Mouse (Mus musculus): Measurements from ENCODE around the gene S1pr4.

S1pr4 gene

DNA sequence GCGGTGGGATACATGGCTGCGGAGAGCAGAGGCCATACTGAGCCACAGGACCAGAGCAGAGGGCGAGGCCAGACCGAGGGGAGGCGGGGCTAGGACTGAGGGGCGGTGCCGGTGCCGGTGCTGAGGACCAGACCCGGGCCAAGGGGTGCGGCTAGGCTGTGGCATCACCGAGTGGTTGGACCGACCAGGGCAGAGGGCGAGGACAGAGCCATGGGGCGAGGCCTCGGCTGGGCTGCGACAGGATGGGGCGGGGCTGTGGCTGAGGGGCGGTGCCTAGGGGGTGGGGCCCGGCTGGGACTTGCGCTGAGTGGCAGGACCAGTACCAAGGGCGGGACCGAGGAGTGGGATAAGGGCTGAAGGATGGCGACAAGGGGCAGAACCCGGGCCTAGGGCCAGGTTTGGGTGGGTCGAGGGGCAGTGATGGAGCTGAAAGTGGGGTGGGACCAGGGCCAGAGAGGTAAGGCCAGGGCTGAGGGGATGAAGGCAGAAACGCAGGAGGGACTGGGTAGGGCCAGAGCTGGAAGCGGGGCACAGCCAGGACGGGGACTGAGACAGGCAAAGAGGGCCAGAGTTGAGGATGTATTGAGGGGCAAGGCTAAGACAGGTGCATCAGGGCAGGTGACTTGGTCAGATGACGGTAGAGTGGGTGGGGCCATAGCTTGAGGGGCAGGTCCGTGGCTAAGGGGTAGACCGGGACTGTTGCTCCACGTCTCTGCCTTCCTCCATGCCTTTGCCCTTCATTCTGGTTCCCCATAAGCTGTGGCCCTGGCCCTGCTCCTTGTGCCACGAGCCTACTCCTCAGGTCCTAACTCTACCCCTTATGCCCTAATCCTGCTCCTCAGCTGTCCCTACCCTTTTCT is 35.3 kb downstream of the S1pr4 start:
- peak; percentile 33 for DNase-seq

DNA sequence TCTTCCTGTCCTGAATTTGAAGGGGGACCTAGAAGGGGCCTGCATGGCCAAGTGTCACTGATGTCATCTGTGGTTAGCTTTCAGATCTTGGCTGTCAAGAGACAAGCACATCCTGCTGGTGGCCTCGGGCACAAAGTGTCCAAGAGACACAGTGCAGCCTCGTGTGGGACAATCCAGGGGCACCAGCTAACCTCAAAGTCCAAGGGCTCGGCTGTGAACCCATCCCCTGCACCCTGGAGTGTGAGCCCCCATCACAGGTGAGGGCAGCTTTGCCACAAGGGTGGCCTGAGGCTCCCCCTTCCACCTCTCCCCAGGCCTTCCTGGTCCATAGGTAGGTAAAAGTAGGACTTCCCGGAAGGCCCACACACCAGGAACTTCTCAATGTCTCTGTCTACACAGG is 36.4 kb downstream of the S1pr4 start:
- peak; percentile 5 for DNase-seq

DNA sequence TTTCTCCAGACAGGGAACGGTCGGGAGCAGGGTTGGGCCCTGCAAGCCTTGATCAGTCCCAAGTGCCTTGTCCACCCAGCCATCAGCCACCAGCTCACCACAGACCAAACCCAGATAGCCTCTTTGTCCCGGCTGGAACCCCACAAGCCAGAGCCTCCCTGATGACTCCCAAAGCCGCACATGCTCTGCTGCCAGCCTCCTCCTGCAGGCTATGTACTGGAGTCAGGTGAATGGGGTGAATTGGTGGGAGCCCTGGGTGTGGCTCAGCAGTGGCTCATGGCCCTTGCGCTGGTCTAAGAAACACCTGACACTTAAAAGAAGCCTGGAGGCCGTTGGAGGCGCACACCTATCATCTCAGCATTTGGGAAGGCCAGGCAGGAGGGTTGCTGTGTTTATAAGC is 37.0 kb downstream of the S1pr4 start:
- DNase-seq, result no peak

GRCm38 (mm10) chr10:81462415-81462804 is 37.5 kb downstream of the S1pr4 start:
- DNase-seq, result peak; percentile 4

GRCm38 (mm10) chr10:81461673-81462414 is 38.1 kb downstream of the S1pr4 start:
- peak; percentile 7 for DNase-seq

GRCm38 (mm10) chr10:81460951-81461350 is 39.0 kb downstream of the S1pr4 start:
- DNase-seq, result no peak

DNA sequence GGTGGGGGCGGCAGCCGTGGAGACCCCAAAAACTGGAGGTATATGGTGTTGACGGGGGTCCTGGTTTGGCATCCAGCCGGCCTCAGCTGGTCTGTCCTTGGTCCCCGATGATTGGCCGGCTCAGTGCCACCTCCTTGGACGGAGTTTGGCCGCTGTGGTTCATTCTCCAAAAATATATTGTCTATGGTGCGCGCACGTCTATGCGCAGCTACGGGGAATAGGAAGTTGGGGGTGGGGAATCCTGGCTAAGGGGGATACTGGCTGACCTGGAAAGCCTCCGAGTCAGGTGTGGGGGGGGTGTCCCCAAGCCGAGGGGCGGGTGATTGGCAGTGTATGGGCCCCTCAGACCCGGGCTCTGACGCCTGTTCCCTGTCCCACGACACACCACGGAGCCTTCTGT is 39.5 kb downstream of the S1pr4 start:
- DNase-seq, result no peak

DNA sequence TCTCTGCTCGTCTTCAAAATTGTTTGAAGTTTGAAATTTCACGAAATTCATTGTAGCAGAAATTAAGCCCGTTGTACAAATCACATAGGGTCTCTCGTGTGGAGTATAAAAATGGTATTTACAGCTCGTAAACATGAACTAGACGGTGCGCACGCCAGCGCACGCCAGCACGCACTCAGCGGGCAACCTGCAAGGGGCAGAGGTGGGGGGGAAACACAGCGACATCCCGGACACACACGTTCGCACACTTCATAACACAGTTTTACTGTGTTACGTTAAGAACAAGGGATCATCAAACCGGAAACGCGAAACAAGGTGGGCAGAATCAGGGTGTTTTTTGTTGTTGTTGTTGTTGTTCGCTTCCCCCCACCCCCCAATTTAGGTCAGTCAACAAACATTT is 40.5 kb downstream of the S1pr4 start:
- no peak for DNase-seq

- peak; percentile 12 for DNase-seq
Measured at GRCm38 (mm10) chr10:81458267-81458666, 41.7 kb downstream of the S1pr4 start.

DNA sequence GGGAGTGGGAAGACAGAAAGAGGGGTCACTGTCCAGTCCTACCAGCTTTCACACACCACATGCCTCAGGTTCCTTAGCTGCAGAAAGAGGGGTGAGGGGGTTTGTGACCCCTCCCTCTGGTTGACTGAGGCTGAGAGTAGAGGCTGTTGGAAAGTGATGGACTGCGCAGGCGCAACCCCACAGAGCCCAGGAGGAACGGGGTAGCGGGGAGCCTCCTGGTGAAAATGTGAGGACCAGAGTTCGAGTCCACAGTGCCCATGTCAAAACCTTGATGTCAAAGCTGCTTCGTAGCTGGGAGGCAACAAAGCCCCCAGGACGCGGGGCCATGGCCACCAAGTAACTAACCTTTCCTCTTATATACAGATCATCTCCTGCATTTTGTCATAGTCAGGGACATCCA is 42.3 kb downstream of the S1pr4 start:
- no peak for DNase-seq

DNA sequence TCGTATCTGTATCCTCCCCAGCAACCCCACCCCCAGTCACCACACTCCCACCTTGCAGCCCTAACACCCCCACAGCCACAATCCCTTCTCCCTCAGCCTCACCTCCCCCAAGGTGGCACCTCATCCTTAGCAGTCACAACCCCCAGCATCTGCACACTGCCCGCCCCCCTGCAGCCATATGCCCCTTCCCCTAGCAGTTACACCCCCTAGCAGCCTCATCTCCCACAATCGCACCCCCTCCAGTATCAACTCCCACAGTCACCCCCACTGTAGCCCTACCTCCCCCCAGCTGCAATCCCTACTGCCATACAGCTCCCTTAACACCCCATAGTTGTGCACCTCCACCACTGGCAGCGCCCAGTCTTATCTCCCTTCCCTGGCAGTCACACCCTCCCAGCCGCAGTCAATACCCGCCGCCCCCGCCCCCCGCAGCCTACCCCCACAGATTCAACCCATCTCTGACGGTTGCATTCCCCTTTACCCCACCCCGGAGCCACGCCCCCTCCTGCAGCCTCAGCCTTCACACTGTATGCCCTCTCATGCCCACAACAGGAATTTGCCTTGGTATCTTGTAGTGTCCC is 42.9 kb downstream of the S1pr4 start:
- DNase-seq, result no peak

DNA sequence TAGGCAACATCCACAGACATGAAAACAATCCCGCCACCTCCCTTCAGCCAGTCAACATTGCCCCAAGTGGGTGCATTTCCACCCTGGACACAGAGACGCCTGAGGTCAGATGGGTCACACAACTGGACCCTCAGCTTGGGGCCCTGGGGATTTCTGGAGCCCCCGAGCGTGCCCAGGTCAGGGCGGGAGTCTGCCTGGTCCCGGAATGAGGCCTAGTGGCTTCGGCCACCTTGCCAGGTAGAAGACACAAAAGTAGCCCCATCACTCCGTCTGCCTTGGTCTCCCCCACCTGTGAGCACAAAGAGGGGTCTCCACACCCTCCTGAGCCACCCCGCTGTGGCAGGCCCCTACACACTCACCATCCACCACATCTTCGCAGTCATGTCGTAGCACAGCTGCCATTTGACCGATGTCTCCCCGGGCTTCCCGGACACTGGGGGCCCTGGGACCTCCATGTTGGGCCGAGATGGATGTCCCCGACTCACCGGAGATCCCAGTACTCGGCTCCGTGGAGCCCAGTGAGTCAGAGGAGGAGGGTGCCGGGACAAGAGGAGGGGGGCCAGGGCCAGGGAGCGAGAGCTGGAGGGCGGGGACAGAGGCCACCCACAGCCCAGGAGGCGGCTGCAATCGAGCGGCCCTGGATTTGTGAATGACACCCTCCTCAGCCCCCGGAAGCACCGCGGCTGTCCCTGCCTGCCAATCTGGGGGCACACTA is 44.6 kb downstream of the S1pr4 start, which contains the start of gene Nfic:
Gene Nfic (minus strand): TSS at position 455 of the 715 bp plus-strand sequence.
- no peak for DNase-seq

GRCm38 (mm10) chr10:81454106-81454505 is 45.8 kb downstream of the S1pr4 start:
- no peak for DNase-seq

DNA sequence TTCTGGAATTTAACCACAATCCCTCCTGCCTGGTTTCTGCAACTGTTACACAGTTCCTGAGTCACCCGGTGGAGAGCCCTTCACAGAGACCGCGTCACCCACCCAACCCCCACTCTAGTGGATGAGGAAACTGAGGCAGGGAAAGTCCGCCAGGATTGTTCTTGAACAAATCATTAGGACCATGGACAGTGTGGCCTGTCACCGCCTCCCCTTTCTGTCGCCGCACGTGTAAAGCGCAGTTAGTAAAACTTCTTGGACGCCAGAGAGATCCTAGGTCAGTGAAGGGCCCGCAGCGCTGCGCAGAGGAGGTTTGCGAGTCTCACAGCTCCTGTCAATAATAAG is 47.0 kb downstream of the S1pr4 start:
- DNase-seq, result no peak

DNA sequence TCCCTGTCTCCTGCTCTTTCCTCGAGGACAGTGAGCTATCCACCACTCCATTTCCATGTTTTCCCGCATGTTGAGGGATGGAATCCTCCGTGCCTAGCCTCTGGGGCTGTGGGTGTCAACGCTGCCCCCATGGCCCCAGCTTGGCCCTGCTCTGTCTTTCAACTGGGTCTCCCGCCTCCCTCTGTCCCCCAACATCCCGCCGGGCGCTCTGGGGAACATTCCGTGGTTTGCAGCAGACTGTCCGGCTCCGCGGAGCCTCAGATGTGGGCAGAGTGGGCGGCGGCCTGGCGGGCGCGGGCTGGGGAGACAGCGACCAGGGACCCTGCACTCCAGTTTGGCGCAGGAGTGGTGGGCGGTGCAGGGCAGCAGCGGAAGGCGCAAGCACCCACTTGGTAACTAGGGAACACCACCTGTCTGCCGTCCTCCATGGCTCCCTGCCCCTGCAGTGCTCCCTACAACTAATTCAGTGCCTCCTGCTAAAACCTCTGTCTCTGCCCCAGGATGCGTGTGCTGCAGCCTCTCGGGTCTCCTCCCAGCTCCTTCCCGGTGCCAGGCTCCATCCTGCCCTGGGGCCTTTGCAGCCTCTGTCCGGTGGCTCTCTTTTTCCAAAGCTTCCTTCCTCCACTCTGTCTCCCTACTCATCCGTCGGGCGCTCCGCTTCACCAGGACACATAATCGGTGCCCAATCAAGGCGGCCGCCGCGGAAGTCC is 47.5 kb downstream of the S1pr4 start:
- DNase-seq, result no peak

DNA sequence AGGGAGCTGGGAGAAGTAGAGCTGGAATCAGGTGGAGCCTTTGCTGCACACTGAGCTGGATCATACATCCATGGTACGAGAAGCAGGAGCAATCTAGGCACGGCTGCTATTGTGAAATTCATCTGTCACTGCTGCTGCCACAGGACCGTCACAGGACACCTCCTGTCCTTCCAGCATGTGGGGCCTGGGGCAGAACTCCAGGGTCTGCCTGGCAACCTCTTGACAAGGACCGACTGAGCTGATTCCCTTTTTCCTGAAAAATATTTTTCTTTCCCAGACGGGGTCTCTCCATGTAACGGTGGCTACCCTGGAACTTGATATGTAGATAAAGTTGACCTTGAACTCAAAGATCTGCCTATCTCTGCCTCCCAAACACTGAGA is 48.6 kb downstream of the S1pr4 start:
- DNase-seq, result no peak

DNA sequence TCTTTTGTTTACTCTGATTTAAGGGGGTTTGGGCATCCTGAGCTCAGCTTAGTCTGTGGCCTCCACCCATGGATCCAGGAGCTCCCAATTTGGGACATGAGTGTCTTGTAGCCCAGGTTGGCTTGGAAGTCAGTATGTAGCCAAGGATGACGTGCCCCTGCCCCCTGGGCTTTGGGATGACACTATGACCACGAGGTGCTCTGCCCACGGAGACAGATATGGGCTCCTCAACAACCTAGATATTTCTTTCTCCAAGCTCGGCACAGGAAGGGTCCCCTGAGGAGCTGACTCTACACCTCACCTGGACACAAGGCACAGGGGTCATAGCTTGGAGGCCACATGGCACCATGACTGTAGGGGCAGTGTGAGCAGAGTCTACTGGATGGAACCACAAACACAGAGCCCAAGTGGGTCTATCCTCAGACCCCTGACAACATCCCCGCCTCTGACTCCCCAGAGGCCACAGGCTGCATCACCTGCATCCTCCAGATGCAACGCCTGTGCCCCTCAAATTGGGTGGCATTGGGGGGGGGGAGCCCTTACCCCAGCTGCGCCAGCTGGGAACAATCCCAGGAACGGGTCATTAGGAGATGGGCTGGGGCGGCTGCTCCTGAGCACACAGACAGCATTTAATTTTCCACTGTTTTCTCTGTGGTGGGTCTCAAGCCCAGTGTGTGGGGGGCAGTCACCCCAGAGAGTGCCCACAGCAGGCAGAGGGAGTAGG is 49.1 kb downstream of the S1pr4 start:
- DNase-seq, result no peak

DNA sequence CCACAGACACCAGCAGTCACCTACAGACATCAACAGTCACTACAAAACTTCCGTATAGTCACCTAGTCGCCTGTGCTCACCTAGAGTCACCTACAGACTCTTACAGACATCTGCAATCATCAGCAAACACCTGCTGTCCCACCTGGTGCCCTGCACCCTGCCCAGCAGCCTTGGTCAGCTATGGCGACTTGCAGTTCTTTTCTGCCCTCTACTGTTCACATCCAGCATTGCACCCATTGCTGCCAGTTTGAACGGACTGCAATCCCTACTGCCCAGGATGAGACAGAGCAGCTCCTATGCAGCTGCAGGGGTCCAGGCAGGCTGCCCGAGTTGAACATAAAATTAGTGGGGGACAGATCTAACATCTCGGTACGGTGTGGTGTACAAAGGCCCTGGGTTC is 49.8 kb downstream of the S1pr4 start:
- peak; percentile 77 for DNase-seq
